Mouse (Mus musculus) G1E (cell line): ENCODE data around the gene Pax5. TPM values are rescaled to one million over a fixed set of nuclear protein-coding genes. Genes with fewer than 3 reads are reported as not detected.
"Not testable (repeated sequence)": the region's sequence is repeated elsewhere in the genome, so short reads cannot be mapped to it uniquely, and the experiment has no call there.

Experiments
- ATAC-seq: 2 replicates; pipeline ENCODE4 v1.8.0; 2016; ENCODE audit warnings: mild to moderate bottlenecking; ENCODE audit not compliant: insufficient number of reproducible peaks, poor library complexity, low FRiP score, severe bottlenecking; ENCODE audit errors: extremely low read depth
- DNase-seq: peaks from one replicate; pipeline ENCODE4 v3.0.0; 2012; ENCODE audit warnings: low spot score
- H3K27me3 ChIP-seq: 2 replicates; pipeline ENCODE4 v1.6.1; 2012; ENCODE audit warnings: mild to moderate bottlenecking, low read length, inconsistent platforms; ENCODE audit not compliant: insufficient read depth
- H3K36me3 ChIP-seq: replicated peaks from 2 replicates; pipeline ENCODE3; 2012; ENCODE audit warnings: mild to moderate bottlenecking, inconsistent platforms
- H3K4me1 ChIP-seq: 2 replicates; pipeline ENCODE4 v1.6.1; 2012; ENCODE audit warnings: low read depth, low read length, inconsistent platforms, mixed read lengths; ENCODE audit not compliant: insufficient read depth
- H3K4me3 ChIP-seq: 2 replicates; pipeline ENCODE4 v1.5.1; 2012; ENCODE audit warnings: low read depth, mild to moderate bottlenecking, inconsistent platforms, low read length, moderate library complexity, mixed read lengths
- H3K9me3 ChIP-seq: replicated peaks from 2 replicates; pipeline ENCODE4 v1.6.1; 2012; ENCODE audit warnings: inconsistent platforms
- CTCF ChIP-seq: IDR thresholded peaks from 2 replicates; pipeline ENCODE4 v1.5.1; 2012; ENCODE audit warnings: low read depth, low read length, inconsistent platforms, mixed read lengths
- GATA1 ChIP-seq: IDR thresholded peaks from 2 replicates; pipeline ENCODE4 v1.6.1; 2012; ENCODE audit warnings: borderline replicate concordance, low read length, inconsistent platforms, mixed read lengths
- GATA2 ChIP-seq: IDR thresholded peaks from 2 replicates; pipeline ENCODE4 v1.6.1; 2012; ENCODE audit warnings: low read depth, low read length, inconsistent platforms, borderline replicate concordance
- POLR2AphosphoS5 ChIP-seq: IDR thresholded peaks from 2 replicates; pipeline ENCODE4 v1.6.1; 2012; ENCODE audit warnings: low read depth, low read length, inconsistent platforms; ENCODE audit not compliant: insufficient replicate concordance
- TAL1 ChIP-seq: conservative IDR thresholded peaks from 2 replicates; pipeline ENCODE4 v1.6.1; 2012; ENCODE audit warnings: low read depth, low read length, inconsistent platforms, mixed read lengths
- polyA plus RNA-seq: library from polyadenylated mRNA; stranded (reverse); fragments of >175 nt; gene quantifications from 2 replicates; pipeline ENCODE4 v1.2.3, GENCODE M21; 2012
- total RNA-seq, 2 experiments: library from RNA; stranded (forward) in 1 of 2; stranded (reverse) in 1 of 2; fragments of 200-1000 nt in 1 of 2; fragments of >200 nt in 1 of 2; fragmentation: Nextera tagmentation in 1 of 2; gene quantifications; 2 replicates each; pipeline ENCODE4 v1.2.3; 2014 to 2017

Pax5 gene
- total RNA-seq (2014; fragmentation: Nextera tagmentation) = not detected in 2 replicates
- 0.06 and 0.22 TPM in 2 replicates for total RNA-seq (2017)
- polyA plus RNA-seq = not detected in 2 replicates

- TF ChIP-seq TAL1 (no peak), GATA1 (no peak), POLR2AphosphoS5 (no peak), CTCF (no peak), GATA2 (no peak)
- no peaks in the 10 kb centered on the region for H3K9me3 ChIP-seq
- DNase-seq (no peak), ATAC-seq (no peak)
- no peak within 1 kb of the TSS for H3K4me3 ChIP-seq
- H3K36me3 ChIP-seq = no peaks in the 10 kb centered on the region
- H3K27me3 ChIP-seq = peaks cover 43% of the 10 kb centered on the region
- H3K4me1 ChIP-seq = no peaks in the 10 kb centered on the region
Observed at GRCm38 (mm10) chr4:44709740-44710700, at the start of gene Pax5. Gene Pax5 (minus strand): TSS chr4:44710487.

DNA sequence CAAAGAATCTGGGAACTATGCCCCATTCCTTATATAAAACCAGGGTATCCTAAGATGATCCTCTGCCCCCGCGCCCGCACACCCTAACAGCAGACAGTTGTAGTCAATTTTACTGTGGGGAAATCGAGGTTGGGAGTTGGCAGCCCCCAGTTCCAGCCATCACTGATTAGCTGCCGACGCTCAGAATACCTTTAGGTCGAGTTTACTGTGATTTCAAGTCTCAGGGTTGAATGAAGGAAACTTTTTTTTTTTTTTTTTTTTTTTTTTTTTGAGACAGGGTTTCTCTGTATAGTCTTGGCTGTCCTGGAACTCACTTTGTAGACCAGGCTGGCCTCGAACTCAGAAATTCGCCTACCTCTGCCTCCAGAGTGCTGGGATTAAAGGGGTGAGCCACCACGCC, 46.8 kb upstream of the Pax5 start:
- peak overlapping the region; percentile 100 for H3K4me3 ChIP-seq
- not testable (repeated sequence) for DNase-seq, ATAC-seq, H3K9me3 ChIP-seq, H3K27me3 ChIP-seq
- peaks cover 15% of the 10 kb centered on the region for H3K36me3 ChIP-seq
- H3K4me1 ChIP-seq = peaks cover 16% of the 10 kb centered on the region

- ATAC-seq = peak; percentile 92
- Histone ChIP-seq H3K27me3 (peaks cover 10% of the 10 kb centered on the region), H3K9me3 (no peaks in the 10 kb centered on the region), H3K4me1 (peaks cover 16% of the 10 kb centered on the region), H3K36me3 (peaks cover 7% of the 10 kb centered on the region), H3K4me3 (peak overlapping the region; percentile 100)
- peak; percentile 82 for DNase-seq
- TF ChIP-seq POLR2AphosphoS5 (no peak), GATA2 (no peak), TAL1 (no peak), GATA1 (no peak), CTCF (no peak)
Observed at GRCm38 (mm10) chr4:44756134-44756951, 46.1 kb upstream of the Pax5 start.

DNA sequence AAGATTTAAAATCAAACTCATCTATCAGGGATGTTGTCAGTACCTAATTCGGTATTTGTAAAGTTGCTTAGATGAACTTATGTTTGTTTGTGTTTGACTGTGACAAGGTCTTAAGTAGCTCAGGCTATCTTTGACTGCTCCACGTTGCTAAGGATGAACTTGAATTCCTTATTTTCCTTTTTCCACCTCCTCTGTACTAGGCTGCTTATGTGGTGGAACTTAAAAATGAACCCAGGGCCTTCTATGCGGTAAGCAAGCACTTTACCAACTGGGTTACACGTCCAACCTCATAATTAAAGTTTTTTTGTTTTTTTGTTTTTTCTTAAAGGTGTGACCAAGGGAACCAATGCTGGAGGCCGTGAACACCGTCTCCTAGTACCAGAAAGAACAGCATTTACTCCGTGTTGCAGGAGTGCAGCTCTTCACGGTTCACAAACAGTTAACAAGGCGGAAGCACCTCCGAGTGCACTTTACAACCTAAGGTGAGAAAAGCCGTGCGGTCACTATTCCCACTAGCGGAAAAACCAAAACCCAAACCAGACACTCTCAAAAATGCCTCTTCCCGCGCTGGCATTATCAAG, 45.4 kb upstream of the Pax5 start, which contains the start of gene Zcchc7:
Zcchc7 (plus strand) TSS at position 325 of the 581 bp plus-strand sequence.
- Histone ChIP-seq H3K4me1 (peaks cover 15% of the 10 kb centered on the region), H3K27me3 (peaks cover 10% of the 10 kb centered on the region), H3K36me3 (no peaks in the 10 kb centered on the region), H3K9me3 (no peaks in the 10 kb centered on the region), H3K4me3 (peak within 1 kb of the TSS; percentile 100)
- DNase-seq (no peak), ATAC-seq (peak; percentile 17; the same call in 1 of the 2 replicates)
- TF ChIP-seq TAL1 (no peak), CTCF (no peak), GATA2 (no peak), GATA1 (no peak), POLR2AphosphoS5 (no peak)

GRCm38 (mm10) chr4:44740471-44740870, 30.2 kb upstream of the Pax5 start:
- no peaks in the 10 kb centered on the region for H3K36me3 ChIP-seq
- H3K4me3 ChIP-seq = no peak overlapping the region
- no peaks in the 10 kb centered on the region; the same call in 1 of the 2 replicates for H3K9me3 ChIP-seq
- ATAC-seq (no peak), DNase-seq (no peak)
- TF ChIP-seq POLR2AphosphoS5 (no peak), TAL1 (no peak), GATA2 (no peak), CTCF (no peak), GATA1 (no peak)
- peaks cover 22% of the 10 kb centered on the region for H3K27me3 ChIP-seq
- H3K4me1 ChIP-seq = no peaks in the 10 kb centered on the region

DNA sequence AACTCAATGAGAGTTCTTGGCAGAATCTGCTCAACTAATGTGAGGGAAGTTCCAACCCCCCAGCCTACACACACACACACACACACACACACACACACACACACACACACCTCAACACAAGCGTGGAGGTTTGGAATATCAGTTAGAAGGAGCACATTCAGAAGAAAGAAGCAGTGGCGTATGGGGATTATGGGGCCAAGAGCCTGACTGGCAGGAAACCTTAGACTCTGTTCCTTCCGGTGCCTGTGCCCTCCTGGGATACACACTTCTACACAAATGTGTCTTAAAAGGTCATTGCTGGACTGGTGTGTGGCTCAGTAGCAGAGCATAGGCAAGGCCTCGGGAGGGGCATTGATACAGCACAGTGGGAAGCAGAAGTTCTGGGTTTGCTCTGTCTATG, 10.9 kb upstream of the Pax5 start:
- Histone ChIP-seq H3K4me1 (no peaks in the 10 kb centered on the region), H3K9me3 (no peaks in the 10 kb centered on the region), H3K27me3 (peaks cover 40% of the 10 kb centered on the region), H3K4me3 (no peak overlapping the region), H3K36me3 (no peaks in the 10 kb centered on the region)
- ATAC-seq (no peak), DNase-seq (no peak)
- TF ChIP-seq GATA1 = no peak
- TF ChIP-seq TAL1 = no peak
- TF ChIP-seq CTCF = no peak
- no peak for TF ChIP-seq POLR2AphosphoS5
- TF ChIP-seq GATA2 = no peak
